Mouse (Mus musculus) kidney, embryonic 14.5 days (tissue): ENCODE measurements around the gene Hist2h2ab. TPM values are rescaled to one million over a fixed set of nuclear protein-coding genes. Genes with fewer than 3 reads are reported as not detected.
"Not testable (repeated sequence)": the region's sequence is repeated elsewhere in the genome, so short reads cannot be mapped to it uniquely, and the experiment has no call there.

ENCODE experiments used
- ATAC-seq: fragments of 200-750 bp; cut with Nextera tagmentation; 2 replicates; pipeline ENCODE4 v1.8.0; 2017; ENCODE audit warnings: moderate number of reproducible peaks, mild to moderate bottlenecking, moderate TSS enrichment, moderate library complexity; ENCODE audit not compliant: low FRiP score, low TSS enrichment
- H3K27ac ChIP-seq: fragments of 300-500 bp; sonication (generic); 2 replicates; pipeline ENCODE4 v1.5.1; 2014; ENCODE audit warnings: low read depth, mild to moderate bottlenecking, low read length, moderate library complexity, mixed read lengths
- H3K27me3 ChIP-seq: fragments of 300-500 bp; sonication (generic); 2 replicates; pipeline ENCODE4 v1.6.1; 2014; ENCODE audit warnings: mild to moderate bottlenecking, low read length; ENCODE audit not compliant: control insufficient read depth, insufficient read depth
- H3K36me3 ChIP-seq: fragments of 300-500 bp; sonication (generic); 2 replicates; pipeline ENCODE4 v1.6.1; 2014; ENCODE audit warnings: low read length, mixed read lengths; ENCODE audit not compliant: control insufficient read depth, insufficient read depth
- H3K4me1 ChIP-seq: fragments of 300-500 bp; sonication (generic); 2 replicates; pipeline ENCODE4 v1.6.1; 2014; ENCODE audit warnings: low read length, mixed read lengths; ENCODE audit not compliant: control insufficient read depth, insufficient read depth
- H3K4me2 ChIP-seq: fragments of 300-500 bp; sonication (generic); replicated peaks from 2 replicates; pipeline ENCODE4 v1.6.1; 2014; ENCODE audit warnings: low read depth, mild to moderate bottlenecking, low read length
- H3K4me3 ChIP-seq: fragments of 300-500 bp; sonication (generic); 2 replicates; pipeline ENCODE4 v1.5.1; 2014; ENCODE audit warnings: mild to moderate bottlenecking, low read length
- H3K9ac ChIP-seq: fragments of 300-500 bp; sonication (generic); 2 replicates; pipeline ENCODE4 v1.6.1; 2014; ENCODE audit warnings: low read depth, mild to moderate bottlenecking, low read length, moderate library complexity
- H3K9me3 ChIP-seq: fragments of 300-500 bp; sonication (generic); 2 replicates; pipeline ENCODE4 v1.6.1; 2016; ENCODE audit warnings: low read length; ENCODE audit not compliant: control insufficient read depth
- WGBS: fragments of 180-500 bp; shearing (Covaris S2); extraction: QIAGEN DNeasy Blood & Tissue Kit; methylation state at CpG from one replicate; pipeline ENCODE4 v1.1.7; 2014; 5-methylcytosine and 5-hydroxymethylcytosine counted together
- polyA plus RNA-seq: library from polyadenylated mRNA; unstranded; fragments of >200 nt; fragmentation: Nextera tagmentation; extraction: Ambion mirVana; gene quantifications from 2 replicates; pipeline ENCODE4 v1.2.1, GENCODE M21; 2014

Gene Hist2h2ab
- polyA plus RNA-seq, 1 experiment from 2014 or later = 2.2 TPM

- Histone ChIP-seq H3K4me3 (peak overlapping the region; percentile 65), H3K27me3 (no peaks in the 10 kb centered on the region), H3K4me1 (peaks cover 24% of the 10 kb centered on the region), H3K27ac (peak overlapping the region; percentile 100), H3K36me3 (no peaks in the 10 kb centered on the region), H3K4me2 (peak overlapping the region; percentile 82), H3K9ac (peak overlapping the region; percentile 64), H3K9me3 (no peaks in the 10 kb centered on the region)
- peak; percentile 32 for ATAC-seq
- WGBS = under 1% methylated on average over 12 of the region's 12 CpGs
Measured at GRCm38 (mm10) chr3:96219191-96219641, 449 bp upstream of the Hist2h2ab start.

- Histone ChIP-seq H3K4me2 (peak overlapping the region; percentile 82), H3K4me1 (peaks cover 31% of the 10 kb centered on the region), H3K4me3 (peak overlapping the region; percentile 65), H3K27ac (peak overlapping the region; percentile 100), H3K9ac (peak overlapping the region; percentile 93)
- under 1% methylated on average over 27 of the region's 47 CpGs for WGBS
- H3K36me3 ChIP-seq, H3K27me3 ChIP-seq, H3K9me3 ChIP-seq: not testable (repeated sequence)
- ATAC-seq = peak; percentile 46
Measured at GRCm38 (mm10) chr3:96220131-96220764, 583 bp downstream of the Hist2h2ab start.

- WGBS = under 1% methylated on average over 43 of the region's 43 CpGs
- peak within 1 kb of the TSS; percentile 100 for H3K27ac ChIP-seq
- peak; percentile 93 for ATAC-seq
- H3K4me3 ChIP-seq = peak within 1 kb of the TSS; percentile 65
- peak within 1 kb of the TSS; percentile 82 for H3K4me2 ChIP-seq
- H3K9me3 ChIP-seq = no peaks in the 10 kb centered on the region
- peaks cover 35% of the 10 kb centered on the region for H3K4me1 ChIP-seq
- H3K9ac ChIP-seq = peak within 1 kb of the TSS; percentile 93
- H3K27me3 ChIP-seq = no peaks in the 10 kb centered on the region
- H3K36me3 ChIP-seq = no peaks in the 10 kb centered on the region
Measured at GRCm38 (mm10) chr3:96220765-96221639, 1.3 kb downstream of the Hist2h2ab start, which contains the start of the genes Hist2h2ac and Hist2h2be. Gene Hist2h2ac, minus strand, starts transcription at chr3:96220880. Gene Hist2h2be, plus strand, starts transcription at chr3:96221119.

DNA sequence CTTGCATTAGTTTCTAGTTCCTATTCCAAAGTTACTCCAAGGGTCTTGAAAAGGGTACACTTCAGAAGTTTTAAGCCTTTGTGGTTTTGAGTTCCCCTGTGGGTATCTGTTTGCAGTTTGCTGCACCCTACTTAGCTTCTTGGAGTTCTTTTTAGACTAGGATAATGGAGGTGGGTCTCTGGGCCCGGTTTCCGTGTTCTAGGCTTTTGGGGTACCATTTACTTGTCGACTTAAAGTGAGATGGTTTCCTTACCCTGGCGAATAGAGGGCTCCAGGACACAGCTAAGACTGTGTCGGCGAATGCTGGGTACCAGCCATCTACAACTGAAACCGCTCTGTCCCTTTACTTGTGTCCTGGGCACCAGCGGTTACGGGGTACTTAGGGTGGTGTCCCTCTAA is 2.0 kb downstream of the Hist2h2ab start:
- Histone ChIP-seq H3K4me2 (peak overlapping the region; percentile 82), H3K4me1 (peaks cover 35% of the 10 kb centered on the region), H3K9ac (peak overlapping the region; percentile 93), H3K36me3 (no peaks in the 10 kb centered on the region), H3K4me3 (peak overlapping the region; percentile 65), H3K9me3 (no peaks in the 10 kb centered on the region), H3K27me3 (no peaks in the 10 kb centered on the region), H3K27ac (peak overlapping the region; percentile 100)
- ATAC-seq = no peak
- 13% methylated on average over 9 of the region's 9 CpGs for WGBS

DNA sequence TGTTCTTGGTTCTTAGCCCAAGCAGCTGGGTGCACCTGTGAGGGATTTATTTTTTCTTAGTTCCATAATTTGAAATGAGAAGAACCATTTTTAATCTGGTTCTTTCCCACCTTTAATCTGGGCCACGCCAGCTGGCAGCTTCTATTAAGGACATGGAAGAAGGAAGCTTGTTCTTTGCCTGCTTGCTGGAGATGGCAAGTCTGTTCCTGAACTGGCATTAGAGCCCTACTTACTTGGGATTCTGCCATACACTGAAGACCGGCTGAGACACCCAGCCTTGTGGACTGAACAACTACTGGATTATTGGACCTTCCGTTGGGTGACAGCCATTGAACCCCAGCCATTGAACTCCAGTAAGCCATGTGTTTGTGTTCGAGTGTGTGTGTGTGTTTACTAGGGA is 3.1 kb downstream of the Hist2h2ab start:
- no peaks in the 10 kb centered on the region for H3K27me3 ChIP-seq
- H3K4me1 ChIP-seq = peaks cover 35% of the 10 kb centered on the region
- no peaks in the 10 kb centered on the region for H3K36me3 ChIP-seq
- H3K4me2 ChIP-seq = peak overlapping the region; percentile 82
- H3K9ac ChIP-seq = no peak overlapping the region
- WGBS = 91% methylated on average over 4 of the region's 4 CpGs
- no peak overlapping the region for H3K27ac ChIP-seq
- peak overlapping the region; percentile 8; the same call in 1 of the 2 replicates for H3K4me3 ChIP-seq
- ATAC-seq = no peak
- no peaks in the 10 kb centered on the region for H3K9me3 ChIP-seq

DNA sequence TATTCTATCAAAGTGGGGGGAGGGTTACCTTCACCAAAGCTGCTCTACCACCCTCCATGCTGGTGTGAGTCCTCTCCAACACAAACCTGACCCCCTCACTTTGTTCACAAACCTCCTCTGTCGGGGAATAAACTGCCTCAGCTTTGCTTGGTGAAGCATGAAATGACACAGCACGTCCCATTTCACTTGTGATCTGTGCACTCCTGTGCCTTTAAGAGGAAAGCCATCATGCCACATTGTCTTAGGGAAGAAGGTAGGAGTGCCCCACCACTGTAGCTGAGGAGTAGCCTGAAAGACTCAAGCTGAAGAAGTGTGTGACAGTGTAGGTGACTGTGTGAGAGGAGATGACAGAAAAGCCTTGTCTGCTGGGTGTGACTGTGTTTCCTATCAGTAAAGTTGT is 5.8 kb downstream of the Hist2h2ab start:
- Histone ChIP-seq H3K4me1 (peaks cover 32% of the 10 kb centered on the region), H3K27ac (no peak overlapping the region), H3K9ac (no peak overlapping the region), H3K27me3 (no peaks in the 10 kb centered on the region), H3K4me3 (no peak overlapping the region), H3K9me3 (no peaks in the 10 kb centered on the region), H3K4me2 (no peak overlapping the region), H3K36me3 (no peaks in the 10 kb centered on the region)
- ATAC-seq = no peak
- whole genome bisulfite sequencing = 11% methylated on average over 2 of the region's 2 CpGs

DNA sequence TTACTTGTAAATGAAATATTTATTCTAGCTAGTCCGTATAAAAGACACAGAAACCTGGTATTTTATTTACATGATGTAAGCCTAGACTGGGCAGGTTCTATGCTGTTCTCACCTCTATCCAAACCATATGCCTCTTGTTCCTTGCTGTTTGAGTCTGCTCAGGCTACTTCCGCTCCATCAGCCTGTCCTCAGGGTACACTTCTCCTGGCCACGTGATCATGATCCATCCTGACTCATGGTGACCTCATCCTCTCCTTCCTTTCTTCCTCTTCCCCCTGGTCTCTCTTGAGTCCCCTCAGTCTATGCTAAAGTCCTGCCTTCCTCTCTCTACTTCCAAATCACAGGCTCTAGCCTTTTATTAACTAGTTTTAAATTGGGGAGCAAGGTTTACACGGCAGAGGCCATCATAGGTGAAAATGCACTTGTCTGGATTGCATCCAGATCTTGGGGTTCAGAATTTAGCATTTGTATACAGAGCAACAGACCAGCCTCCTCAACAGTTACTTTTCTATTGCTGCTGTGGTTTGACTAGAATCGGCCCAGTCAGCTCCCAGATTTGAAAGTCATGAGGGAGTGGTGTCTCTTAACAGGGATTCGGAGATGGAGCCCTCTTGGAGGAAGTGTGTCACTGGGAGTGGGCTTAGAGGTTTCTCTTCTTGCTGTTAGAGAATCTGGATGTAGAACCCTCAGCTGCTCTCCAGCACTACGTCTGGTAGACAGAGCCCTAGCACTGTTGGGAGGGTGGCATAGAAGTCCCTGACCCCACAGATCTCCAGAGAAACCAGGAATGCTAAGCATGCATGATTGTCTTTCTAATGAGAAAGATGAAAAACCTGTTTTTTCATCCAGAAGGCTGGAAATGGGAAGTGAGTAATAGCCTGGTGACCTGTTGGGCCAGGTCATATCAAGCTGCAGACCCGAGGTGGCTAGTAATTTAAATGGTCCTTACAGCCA is 7.3 kb downstream of the Hist2h2ab start:
- Histone ChIP-seq H3K4me2 (no peak overlapping the region), H3K9ac (no peak overlapping the region), H3K4me3 (no peak overlapping the region), H3K36me3 (no peaks in the 10 kb centered on the region), H3K9me3 (no peaks in the 10 kb centered on the region), H3K4me1 (peaks cover 28% of the 10 kb centered on the region), H3K27me3 (no peaks in the 10 kb centered on the region), H3K27ac (no peak overlapping the region)
- ATAC-seq = no peak
- WGBS = 63% methylated on average over 8 of the region's 8 CpGs

- H3K9ac ChIP-seq = no peak overlapping the region
- peaks cover 15% of the 10 kb centered on the region for H3K4me1 ChIP-seq
- H3K4me2 ChIP-seq = no peak overlapping the region
- H3K36me3 ChIP-seq = no peaks in the 10 kb centered on the region
- H3K9me3 ChIP-seq = no peaks in the 10 kb centered on the region
- no peak overlapping the region for H3K4me3 ChIP-seq
- ATAC-seq = no peak
- no peaks in the 10 kb centered on the region for H3K27me3 ChIP-seq
- 76% methylated on average over 2 of the region's 2 CpGs for WGBS
- H3K27ac ChIP-seq = no peak overlapping the region
Measured at GRCm38 (mm10) chr3:96228828-96229227, 9.2 kb downstream of the Hist2h2ab start.
